Mouse (Mus musculus) c-Kit-positive CD71-positive TER-119-negative erythroid progenitor cells, embryonic 14.5 days (primary cell): ENCODE results near the gene Iqck.

Source experiments
- DNase-seq: peaks from one replicate; pipeline ENCODE4 v3.0.0-alpha.2; 2013; ENCODE audit warnings: low read depth

The Iqck gene

GRCm38 (mm10) chr7:118851571-118851970 is 4.0 kb upstream of the Iqck start:
- DNase-seq, result no peak

- DNase-seq, result no peak
These were observed 2.9 kb upstream of the Iqck start for GRCm38 (mm10) chr7:118852611-118853010.

DNA sequence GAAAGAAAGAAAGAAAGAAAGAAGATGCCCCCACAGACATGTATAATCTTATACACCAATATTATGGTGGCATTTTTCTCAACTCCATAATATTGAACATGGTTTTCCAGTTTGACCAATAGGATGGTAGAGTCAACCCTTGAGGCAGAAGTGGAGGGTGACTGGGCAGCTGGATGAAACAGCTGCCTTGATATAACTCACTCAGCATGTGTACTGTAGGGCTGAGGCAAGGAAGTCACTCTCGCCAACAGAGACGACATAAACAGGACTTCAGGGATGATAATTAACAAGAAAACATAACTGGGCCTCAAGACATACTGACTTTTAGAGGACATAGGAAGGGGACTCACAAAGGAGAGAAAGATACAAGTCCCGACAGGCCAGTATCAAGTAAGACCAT is 946 bp upstream of the Iqck start:
- no peak for DNase-seq

- no peak for DNase-seq
These were observed 339 bp downstream of the Iqck start, which contains the start of gene Knop1 for GRCm38 (mm10) chr7:118855877-118856304. Knop1 (minus strand) TSS chr7:118856254.

- DNase-seq, result no peak
These were observed 3.1 kb downstream of the Iqck start for GRCm38 (mm10) chr7:118858640-118859039.

- no peak for DNase-seq
These were observed 9.8 kb downstream of the Iqck start for GRCm38 (mm10) chr7:118865362-118865761.

DNA sequence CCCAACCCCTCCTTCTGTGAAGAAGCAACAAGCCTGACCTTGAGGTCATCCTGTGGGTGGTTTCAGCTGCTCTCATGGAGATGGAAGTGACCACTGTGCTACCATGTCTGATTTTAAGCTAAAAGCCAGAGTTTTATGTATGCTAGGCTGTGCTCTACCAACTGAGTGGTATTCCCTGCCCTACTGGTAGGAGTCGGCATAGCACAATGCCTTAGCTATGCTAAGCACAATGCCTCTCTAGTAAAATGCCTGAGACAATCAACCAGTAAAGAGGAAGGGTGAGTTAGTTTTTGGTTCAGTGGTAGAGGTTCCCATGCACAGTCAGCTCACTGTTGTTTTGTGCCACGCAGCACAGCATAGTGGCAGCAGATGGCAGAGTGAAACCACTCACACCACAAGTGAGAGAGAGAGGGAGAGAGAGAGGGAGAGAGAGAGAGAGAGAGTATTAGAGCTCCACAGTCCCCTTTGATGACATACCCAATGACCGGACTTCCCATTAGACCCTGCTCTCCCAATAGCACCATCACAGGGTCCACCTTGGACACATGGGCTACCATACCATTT is 24.0 kb downstream of the Iqck start:
- no peak for DNase-seq

DNA sequence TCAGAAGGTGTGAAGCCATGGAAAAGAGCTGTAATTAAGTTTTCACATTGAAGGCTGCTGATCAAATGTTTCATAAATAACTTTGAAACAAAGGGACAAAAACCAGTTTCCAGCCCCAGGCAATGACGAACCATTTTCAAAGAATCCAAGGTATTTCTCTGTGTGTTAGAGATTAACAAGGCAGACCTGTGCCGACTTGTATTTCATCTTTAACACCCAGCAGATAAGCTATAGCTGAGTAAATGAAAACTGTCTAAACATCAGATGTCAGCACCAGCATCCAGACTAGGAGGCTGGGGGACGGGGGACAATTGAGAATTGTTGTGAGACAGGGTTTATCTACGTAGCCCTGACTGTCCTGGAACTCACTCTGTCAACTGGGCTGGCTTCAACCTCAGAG is 28.4 kb downstream of the Iqck start:
- no peak for DNase-seq

DNA sequence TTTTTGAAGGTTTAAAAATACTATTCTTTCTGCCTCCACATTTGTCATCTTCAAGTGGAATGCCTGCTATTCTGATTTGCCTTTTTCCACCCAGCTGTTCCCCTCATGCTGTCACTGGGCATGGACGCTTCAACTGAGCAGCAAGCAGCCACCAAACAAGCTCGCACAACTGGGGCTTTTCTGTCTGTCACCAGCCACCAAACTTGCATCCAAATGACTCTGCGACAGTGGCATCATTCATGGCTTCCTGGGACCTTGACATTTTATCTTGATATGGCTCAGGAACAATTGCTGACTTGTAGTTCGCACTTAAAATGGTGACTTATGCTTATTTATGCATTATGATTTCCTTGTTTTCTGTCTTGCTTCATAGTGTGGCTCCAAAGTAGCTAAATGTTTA is 29.4 kb downstream of the Iqck start:
- no peak for DNase-seq

DNA sequence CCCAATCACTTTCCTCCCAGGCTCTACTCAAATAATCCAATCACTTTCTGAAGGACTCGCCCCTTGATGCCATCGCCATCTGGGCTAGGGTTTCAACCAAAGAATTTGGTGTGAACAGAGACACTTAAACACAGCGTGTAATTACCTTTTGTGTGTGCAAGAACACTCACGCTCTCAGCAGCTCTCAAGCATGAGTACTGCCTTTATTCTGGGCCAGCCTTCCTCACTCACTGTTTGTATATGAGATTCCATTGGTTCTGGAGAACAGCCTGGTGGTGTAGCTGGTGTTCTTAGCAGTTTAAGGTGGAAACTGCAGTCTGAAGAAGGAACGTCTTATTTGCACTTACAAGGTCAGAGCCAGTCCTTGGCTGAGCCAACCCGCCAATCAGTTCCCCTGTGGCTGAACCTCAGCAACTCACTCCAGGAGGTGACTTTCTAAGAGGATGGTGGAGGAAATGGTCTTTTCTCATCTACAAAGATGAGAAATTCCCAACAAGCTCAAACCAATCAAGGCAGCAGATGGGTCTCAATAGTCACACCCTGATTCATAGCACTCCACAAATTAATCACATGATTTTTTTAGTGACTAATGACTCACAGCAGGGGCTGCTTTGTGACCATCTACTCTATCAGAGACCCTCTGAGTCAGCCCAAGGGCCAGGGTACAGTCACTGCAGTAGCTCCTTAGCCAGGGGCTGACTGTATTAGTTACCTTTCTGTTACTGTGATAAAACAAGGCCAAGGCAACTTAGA is 31.9 kb downstream of the Iqck start:
- no peak for DNase-seq

DNA sequence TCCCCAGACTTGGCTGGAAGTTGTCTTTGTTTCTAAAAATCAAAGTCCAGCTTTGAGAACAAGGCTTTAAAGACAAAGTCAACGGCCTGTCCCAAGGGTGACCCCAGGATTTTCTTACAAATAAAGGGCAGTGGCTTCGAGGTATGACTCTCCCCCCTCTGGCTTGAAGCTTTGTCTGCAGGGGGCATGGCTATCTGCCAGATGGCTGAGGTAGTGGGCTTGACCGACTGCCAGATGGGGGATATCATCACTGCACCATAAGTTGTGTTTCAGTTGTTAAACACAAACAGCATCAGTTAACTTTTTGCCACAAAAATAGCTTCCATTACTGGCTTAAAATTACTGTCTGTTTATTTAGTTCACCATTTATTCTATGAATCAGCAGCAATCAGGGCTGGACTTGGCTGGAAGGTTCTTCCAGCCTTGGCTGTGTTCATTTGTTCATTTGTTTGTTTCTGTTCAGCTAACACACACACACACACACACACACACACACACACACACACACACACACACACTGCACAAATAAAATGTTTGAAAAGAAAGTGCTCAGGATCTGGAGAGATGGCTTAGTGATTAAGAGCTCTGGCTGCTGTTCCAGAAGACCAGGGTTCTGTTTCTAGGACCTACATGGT is 33.6 kb downstream of the Iqck start:
- DNase-seq, result no peak

- DNase-seq, result no peak
These were observed 40.2 kb downstream of the Iqck start for GRCm38 (mm10) chr7:118895469-118896450.

- DNase-seq, result no peak
These were observed 42.5 kb downstream of the Iqck start for GRCm38 (mm10) chr7:118898063-118898462.

DNA sequence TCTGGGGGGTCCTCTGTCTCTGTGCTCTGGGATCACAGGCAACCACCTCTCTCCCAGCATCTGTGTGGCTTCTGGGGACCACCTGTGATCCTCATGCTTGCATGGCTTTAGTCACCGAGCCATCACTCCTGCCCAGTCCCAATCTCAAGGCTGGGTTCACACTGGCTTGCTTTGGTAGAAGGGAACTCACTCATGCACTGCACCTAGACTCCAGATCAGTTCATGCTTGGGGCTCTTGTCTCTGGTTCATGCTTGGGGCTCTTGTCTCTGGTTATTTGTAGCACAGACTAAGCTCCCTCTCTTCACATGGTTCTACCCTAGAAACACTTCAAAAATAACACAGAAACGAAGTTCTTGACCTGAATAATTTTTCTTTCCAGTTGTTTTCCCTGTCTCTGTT is 44.5 kb downstream of the Iqck start:
- DNase-seq, result no peak

DNA sequence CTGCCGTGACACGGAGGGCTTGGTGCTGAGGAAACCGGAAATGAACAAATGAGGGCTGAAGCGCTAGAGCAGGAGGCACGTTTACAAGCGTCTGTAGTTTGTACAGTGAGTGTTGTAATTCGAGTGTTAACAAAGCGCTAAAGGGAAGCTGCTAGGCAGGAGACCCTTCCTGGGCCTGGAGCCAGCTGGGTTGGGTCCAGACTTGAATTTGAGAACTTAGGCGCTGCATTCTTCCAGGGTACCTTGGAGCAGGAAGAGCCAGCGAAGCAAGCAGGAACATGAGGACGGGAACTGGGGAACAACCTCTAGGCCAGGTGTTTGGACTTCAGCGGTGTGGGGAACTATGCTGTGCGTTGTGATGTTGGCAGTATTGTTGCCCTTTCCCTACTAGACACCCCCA is 47.4 kb downstream of the Iqck start:
- no peak for DNase-seq

GRCm38 (mm10) chr7:118903879-118904278 is 48.3 kb downstream of the Iqck start:
- DNase-seq, result no peak

- DNase-seq, result no peak
These were observed 49.0 kb downstream of the Iqck start for GRCm38 (mm10) chr7:118904530-118904929.

GRCm38 (mm10) chr7:118908961-118909515 is 53.5 kb downstream of the Iqck start:
- no peak for DNase-seq

DNA sequence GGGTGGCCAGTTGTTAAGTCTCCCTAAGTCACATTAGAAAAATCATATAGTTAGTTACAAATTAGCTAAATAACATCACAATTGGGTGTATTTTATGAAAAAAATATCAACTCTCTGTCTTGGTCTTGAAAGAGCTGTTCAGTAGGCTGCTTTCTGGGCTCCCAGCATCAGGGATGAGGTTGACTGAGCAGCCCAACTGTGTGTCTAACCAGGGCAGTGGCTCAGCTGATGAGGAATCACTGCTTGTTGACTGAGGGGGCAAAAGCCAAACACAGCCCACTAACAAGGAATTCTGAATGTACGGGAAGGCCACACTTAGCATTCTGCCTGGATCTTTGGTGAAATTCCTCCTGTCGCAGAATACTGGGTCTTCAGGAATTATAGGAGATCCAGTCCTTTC is 54.9 kb downstream of the Iqck start:
- DNase-seq, result no peak

DNA sequence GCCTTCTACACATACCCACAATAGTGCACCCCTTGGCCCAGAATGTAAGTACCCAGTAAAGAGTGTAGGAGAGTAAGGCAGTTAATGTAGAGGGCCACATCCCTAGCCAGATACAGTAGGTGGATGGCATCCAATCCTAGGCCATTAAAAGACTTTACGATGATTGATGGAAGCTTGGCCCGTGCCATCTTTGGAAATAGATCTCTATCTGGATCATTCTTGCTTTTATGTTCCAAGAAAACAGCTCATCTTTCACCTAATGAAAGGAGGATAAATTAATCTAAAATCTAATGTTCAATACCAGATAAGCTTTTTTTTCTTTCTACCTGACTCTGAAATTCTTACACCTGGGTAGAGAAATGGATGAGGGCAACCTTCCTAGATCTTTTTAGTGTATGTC is 55.6 kb downstream of the Iqck start:
- DNase-seq, result no peak

DNA sequence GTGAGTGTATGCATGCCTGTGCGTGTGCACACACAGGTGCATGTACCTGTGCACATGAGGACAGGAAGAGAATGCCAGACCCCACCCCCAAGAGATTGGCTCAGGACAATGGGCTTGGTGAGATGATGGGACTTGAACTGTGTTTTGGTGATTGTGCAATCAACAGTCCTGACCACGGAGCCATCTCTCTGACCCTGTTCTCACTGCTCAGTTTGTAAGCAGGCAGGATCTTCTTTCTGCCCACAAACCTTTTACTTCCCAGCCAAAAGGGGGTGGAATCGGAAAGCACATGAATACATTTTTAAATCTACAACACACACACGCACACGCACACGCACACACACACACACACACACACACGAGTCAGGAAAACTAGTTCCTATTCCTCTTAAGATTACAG is 56.0 kb downstream of the Iqck start:
- DNase-seq, result no peak

DNA sequence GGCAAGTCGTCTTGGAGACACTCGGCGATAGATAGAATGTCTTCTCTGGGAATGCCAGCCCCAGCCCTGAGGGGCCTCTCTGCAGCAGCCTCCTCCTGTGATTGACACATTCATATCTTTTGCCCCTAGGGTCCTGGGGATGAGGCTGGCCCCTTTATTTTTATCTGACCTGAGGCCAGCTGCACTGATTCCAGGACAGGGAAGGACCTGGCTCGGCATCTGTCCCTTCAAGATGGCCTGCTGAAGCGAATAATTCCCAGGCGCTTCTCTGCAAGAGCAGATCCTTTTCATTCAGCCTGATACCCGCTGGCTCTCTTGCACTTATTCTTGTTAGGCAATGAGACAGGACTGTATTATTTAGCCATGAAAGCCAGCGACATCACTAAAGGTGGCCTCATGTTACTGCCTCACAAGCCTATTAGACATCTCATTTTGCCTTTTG is 56.5 kb downstream of the Iqck start:
- no peak for DNase-seq
